Mouse (Mus musculus): Measurements from ENCODE around the gene Rnf135. TPM values are rescaled to one million over a fixed set of nuclear protein-coding genes. Genes with fewer than 3 reads are reported as not detected.
"Not testable (repeated sequence)": the region's sequence is repeated elsewhere in the genome, so short reads cannot be mapped to it uniquely, and the experiment has no call there.

The Rnf135 gene
- total RNA-seq, 2 experiments from 2014 or later, result 5.0 to 7.0 TPM

DNA sequence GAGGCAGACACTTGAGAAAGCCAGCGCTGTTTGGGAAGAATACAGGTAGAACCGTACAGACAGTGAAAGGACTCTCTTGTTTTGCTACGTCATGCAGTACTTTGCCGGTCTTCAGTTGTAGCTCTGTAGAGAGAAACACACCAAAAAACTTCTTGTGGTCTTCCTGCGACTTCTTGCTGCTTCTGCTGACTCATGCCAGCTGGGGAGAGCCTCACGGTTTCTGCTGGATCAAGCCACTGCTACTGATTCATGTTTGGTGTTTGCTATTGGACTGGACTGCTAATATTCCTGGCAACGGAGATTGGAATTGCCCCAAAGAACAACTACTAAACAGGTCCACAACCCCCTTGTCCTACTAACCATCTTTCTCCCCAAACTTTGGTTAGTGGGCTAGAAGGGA is 12.7 kb downstream of the Rnf135 start:
- intact Hi-C loops (cut with DNase I), result no loop called here
- no peak for DNase-seq (ENCODE audit: low spot score in 2 of 2)

DNA sequence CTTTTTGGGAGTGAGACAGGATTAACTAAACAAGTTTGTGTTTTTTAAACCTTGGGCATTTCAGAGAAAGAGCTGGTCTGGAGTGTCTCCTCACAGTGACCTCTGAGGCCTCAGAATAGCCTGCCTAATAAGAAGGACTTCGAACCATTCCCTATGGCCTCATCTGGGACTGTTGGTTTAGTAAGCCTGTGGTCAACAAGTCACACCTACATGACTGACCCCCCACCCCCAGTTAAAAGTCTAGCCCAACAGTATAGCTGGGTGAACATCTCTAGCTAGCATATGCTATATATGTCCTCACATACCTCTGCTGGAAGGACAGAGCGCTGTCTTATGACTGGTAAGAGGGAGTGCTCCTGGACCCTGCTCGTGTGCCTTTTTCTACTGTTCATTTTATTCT is 15.7 kb downstream of the Rnf135 start:
- intact Hi-C loops (cut with DNase I), result no loop called here
- DNase-seq (ENCODE audit: low spot score in 2 of 2), result no peak

DNA sequence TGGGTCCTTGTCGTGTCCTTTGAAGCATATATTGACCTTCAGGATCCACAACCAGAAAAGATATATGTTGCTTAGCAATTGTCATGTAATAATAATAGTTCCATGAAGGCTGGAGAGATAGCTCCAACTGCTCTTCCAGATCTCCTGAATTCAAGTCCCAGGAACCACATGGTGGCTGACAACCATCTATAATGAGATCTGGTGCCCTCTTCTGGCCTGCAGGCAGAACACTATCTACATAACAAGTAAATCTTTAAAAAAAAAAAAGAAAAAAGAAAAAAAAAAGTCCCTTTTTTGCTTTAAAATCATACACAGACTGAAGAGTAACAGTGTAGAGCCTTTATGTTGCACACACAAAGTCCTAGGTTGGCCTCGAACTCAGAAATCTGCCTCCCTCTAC is 16.1 kb downstream of the Rnf135 start:
- DNase-seq (ENCODE audit: low spot score in 2 of 2), result no peak
- intact Hi-C loops (cut with DNase I), result no loop called here

DNA sequence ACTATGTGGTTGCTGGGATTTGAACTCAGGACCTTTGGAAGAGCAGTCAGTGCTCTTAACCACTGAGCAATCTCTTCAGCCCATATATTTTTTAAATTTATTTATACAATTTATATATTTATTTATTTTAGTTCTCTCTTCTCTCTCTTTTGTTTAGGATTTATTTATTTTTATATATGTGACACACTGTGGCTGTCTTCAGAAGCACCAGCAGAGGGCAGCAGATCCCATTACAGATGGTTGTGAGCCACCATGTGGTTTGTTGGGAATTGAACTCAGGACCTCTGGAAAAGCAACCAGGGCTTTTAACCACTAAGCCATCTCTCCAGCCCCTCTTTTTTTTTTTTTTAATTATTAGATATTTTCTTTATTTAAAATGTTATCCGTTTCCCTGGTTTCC is 16.7 kb downstream of the Rnf135 start:
- DNase-seq (ENCODE audit: low spot score in 2 of 2), result no peak
- intact Hi-C loops (cut with DNase I), result no loop called here

DNA sequence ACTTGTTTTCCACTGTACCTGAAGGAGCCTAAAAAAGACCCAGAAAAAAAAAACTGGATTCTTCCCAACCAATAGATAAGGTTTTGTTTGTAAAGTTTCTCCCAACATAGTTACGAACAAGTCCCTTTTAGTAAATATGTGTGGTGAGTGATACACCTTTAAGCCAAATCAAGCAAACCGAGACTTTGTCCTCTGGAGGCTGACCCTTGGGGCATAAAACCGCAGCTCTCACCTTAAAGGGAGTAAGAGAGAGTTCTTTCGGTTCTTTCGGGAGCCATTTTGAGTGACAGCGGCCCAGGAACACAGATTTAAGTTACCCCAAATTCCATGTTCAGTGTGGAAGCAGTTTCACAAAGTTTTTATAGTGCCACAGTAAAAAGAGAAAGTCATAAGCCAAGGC is 18.6 kb downstream of the Rnf135 start:
- intact Hi-C loops (cut with DNase I), result no loop called here
- DNase-seq (ENCODE audit: low spot score in 2 of 2), result no peak

DNA sequence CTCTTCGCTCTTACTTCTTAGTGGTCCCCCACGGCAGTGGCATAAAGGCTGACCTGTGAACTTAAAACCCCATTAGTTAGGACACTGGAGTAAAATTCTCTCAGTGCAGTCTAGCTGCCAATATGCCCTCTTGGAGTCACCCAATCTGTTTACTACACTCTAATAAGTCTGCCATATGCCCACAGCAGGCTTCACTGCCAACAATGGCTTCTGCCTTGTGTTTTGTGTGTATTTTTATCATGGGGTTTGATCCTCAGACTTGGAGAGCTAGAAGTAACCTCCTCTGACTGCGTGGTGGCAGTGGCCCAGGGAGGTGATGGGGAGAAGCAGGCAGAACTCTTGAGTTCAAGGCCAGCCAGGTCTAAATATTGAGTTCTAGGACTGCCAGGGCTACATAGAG is 20.4 kb downstream of the Rnf135 start:
- DNase-seq (ENCODE audit: low spot score in 2 of 2), result no peak
- intact Hi-C loops (cut with DNase I), result no loop called here

DNA sequence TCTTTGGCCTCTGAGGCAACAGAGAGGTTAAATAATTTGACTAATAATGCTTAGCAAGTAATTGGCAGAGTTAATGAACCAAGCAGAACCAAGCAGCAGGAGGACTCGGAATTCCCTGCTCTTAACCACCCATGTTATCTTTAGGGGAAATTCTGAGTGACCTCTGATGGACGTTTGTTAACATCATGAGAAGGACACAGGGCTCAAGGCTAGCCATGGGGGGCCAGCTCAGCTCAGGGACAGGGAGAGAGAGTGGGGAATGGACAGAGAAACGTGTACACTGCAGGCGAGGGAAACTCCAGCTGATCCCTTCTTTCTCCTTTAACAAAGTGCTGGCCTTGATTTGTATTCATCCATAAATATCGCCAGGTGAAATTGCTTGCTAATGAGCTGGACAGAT is 21.3 kb downstream of the Rnf135 start:
- DNase-seq (ENCODE audit: low spot score in 2 of 2), result no peak
- intact Hi-C loops (cut with DNase I), result no loop called here

DNA sequence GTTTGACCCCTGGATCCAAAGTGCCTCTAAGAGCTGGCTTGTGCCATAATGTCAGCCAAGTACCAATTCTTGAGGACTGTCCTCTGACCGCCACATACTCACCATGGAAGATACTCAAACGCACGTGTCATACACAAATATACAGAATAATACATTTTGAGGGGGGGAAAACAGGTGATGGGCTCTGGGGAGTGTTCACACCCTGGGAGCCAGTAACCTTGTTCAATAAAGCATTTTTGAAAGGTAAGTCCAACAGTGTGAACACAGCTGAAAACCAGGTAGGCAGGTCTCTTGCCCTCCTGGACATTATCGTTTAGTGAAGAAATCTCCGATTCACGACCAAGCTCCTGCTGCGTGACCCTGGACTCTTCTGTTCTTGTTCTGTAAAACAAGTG is 24.8 kb downstream of the Rnf135 start:
- no peak for DNase-seq (ENCODE audit: low spot score in 2 of 2)
- intact Hi-C loops (cut with DNase I), result no loop called here

DNA sequence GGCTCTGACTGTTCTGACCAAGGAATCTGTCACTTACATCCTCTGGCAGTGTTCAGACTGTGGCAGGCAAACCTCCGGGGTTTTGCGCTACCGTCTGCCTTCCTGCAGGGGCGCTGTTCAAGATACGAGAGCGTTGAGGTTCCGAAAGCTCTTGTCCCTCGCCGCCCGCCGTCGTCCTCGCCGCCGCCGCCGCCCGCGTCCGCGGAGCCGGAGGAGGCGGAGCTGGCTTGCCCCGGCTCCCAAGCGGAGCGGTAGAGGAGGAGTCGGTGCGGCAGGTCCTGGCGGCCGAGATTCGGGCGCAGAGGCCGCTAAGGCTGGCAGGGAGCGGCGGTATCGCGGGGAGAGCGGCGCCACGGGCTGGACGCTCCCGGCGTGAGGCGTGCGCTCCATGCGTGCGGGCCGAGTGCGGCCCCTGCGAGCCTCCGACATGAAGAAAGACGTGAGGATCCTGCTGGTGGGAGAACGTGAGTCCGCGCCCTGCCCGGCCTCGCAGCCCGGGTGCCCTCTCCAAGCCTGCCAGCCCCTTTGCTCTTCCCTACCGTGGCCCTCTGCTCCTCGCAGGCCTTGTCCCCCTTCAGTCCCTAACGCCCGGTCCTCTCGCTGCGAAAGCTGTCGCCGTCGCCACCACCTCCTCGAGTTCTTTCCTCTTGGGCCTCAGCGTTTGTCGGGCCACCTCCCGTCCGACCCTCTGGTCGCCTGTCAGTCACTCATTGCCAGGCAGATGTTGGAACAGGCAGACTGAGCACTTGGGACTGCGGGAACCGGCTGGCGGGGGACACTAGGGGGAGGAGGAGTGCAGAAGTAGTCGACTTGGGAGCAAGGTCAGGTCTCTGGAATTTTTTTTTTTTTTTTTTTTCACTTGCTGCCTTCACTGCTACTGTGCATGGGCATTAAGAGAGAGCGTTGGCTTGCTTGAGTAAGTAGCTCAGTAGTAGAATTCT is 25.5 kb downstream of the Rnf135 start, which contains the start of gene Rhot1:
Gene Rhot1 (plus strand): TSS at position 160 of the 941 bp plus-strand sequence.
- intact Hi-C loops (cut with DNase I), result no loop called here
- DNase-seq (ENCODE audit: low spot score in 2 of 2), result peak; percentile 98

DNA sequence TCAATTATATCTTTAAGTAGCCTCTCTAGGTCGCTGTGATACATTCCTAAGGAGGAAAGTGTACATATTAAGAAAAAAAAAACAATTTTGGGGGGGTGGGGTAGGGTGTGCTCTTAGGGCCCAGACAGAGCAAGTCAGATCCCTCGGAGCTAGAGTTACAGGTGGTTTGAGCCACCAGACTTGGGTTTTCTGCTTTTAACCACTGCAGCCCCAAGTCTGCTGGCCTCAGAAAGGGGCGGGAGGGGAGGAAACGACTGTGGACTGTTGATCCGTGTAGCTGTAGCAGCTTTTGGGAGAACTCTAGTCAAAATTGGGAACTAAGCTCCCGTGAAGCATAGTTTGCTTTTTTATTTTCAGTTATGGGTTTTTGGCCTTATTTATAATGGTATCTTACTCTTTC is 26.7 kb downstream of the Rnf135 start:
- DNase-seq (ENCODE audit: low spot score in 2 of 2), result no peak
- intact Hi-C loops (cut with DNase I), result no loop called here

DNA sequence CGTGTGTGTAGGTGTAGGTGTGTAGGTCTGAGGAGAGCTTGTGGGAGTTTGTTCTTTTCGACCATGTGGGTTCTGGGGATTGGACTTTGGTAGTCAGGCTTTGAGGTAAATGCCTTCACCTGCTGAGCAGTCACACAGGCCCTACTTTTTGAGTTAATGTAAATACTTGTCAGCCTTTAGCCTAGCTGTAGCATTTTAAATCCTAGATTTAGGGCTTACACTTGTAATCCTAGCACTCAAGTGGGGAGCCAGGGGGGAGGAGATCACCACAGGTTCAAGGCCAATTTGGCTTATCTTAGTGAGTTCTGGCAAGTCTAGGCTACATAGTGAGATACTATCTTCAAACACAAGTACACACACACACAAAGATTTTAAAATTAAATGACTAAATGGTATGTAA is 28.6 kb downstream of the Rnf135 start:
- DNase-seq (ENCODE audit: low spot score in 2 of 2), result no peak
- intact Hi-C loops (cut with DNase I), result no loop called here

DNA sequence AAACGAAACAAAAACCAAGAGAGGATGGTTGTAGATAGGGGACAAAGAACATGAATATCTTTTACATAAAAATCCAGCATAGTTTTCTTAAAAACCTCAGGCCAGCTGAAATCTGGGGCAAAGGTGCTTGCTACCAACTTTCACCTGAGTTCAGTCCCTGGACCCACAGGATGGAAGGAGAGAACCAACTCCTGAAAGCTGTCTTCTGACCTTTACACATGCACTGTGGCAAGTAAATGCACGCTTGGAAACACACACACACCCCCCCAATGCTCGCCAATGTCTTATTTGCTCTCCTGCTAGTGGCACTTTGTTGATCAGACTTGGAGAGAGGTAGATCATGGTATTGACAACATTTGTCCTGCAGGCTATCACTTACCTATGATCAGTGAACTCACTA is 31.6 kb downstream of the Rnf135 start:
- no peak for DNase-seq (ENCODE audit: low spot score in 2 of 2)
- intact Hi-C loops (cut with DNase I), result no loop called here

DNA sequence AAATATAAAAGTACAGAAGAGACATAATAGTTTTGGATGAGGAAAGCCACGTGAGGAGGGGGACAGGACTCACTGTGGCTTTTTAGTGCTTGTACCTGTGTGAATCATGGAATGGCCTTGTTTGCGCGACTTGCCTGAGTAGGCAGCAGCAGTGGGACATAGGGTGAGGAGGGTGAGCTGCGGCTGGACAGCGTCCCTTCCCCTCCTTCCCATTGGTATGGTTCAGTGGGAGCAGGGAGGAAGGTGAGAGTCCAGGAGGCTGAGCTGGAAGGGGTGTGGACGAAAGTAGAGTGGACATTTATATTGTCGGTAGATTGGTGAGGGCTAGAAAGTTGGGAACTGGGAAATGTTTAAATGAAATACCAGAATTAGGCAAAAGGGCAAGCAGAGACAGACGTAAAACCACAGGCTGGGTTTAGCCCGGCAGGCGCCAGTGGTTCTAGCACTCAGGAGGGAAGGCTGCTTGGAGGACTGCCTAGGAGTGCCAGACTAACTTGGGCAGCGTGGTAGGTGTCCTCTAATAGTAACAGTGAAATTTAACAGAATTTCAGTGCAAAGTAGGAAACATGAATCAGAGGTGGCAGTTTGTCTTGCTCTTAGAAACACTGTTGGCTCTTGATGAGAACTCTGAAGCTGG is 35.1 kb downstream of the Rnf135 start:
- DNase-seq (ENCODE audit: low spot score in 2 of 2), result no peak
- intact Hi-C loops (cut with DNase I), result no loop called here

DNA sequence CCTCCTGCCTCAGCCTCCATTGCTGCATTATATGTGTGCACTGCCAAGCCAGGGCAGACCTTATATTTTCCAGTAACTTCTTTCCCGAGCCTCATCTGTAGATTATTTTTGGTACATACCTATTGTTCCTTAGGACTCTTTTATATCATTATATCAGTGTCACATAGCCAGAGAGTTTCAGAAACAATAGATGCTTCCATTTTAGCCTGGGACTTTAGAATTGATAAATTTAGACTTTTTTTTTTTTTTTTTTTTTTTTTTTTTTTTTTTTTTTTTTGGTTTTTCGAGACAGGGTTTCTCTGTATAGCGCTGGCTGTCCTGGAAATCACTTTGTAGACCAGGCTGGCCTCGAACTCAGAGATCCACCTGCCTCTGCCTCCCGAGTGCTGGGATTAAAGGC is 46.4 kb downstream of the Rnf135 start:
- intact Hi-C loops (cut with DNase I); DNase-seq (ENCODE audit: low spot score in 2 of 2): not testable (repeated sequence)

DNA sequence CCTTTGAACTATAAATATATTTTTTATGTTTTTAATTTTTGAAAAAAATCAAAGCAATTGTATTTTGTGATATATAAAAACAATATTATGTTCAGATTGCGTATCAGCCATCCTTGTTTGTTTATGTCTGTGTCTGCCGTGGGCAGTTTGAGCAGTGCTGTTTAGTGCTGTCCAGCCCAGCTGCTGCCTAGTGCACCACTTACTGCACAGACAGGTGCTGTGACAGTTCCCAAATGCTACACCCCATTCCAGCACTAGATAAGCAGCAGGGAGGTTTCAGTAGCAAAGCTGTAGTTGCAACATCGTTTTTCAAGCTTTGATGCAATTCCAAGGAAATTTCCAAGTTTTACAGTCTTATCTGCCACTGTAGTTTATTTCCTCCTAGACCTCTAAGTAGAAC is 53.6 kb downstream of the Rnf135 start:
- intact Hi-C loops (cut with DNase I), result no loop called here
- DNase-seq (ENCODE audit: low spot score in 2 of 2), result no peak

DNA sequence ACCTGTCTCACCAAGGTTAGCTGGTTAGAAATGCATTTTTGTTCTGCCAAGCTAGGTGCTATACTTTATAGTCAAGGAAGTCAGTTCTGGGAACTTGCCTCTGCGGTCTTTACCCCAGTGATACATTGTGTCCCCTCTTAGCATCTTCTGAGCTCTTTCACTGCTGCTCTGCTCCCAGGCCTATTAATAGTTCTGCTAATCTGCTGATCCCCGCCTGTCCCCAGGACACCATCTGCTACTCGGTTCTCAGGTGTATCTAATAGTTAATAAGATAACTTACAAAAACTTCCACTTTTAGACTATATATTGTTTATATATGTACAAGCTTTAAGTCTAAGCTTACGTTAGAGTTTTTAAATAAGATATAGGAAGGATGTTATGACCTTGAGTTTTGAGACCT is 54.7 kb downstream of the Rnf135 start:
- DNase-seq (ENCODE audit: low spot score in 2 of 2), result no peak
- intact Hi-C loops (cut with DNase I), result no loop called here

DNA sequence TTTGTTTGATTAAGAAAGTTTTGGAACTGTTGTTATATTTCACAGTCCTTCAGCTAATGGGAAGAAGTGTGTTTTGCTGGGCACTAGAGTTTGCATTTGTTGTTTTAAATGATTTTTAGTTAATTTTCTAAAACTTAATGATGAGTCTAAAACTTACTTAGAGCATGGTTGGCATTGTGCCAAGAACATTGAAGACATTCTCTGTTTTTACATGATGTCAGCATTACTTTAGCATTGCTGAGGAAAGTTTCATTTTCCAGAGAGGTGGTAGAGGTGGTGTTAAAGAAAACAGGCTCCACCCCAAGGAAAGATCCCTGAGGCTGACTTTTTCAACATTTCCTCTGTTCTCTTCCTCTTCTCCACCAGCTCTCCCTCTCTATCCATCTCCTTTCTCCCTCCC is 63.4 kb downstream of the Rnf135 start:
- intact Hi-C loops (cut with DNase I), result no loop called here

DNA sequence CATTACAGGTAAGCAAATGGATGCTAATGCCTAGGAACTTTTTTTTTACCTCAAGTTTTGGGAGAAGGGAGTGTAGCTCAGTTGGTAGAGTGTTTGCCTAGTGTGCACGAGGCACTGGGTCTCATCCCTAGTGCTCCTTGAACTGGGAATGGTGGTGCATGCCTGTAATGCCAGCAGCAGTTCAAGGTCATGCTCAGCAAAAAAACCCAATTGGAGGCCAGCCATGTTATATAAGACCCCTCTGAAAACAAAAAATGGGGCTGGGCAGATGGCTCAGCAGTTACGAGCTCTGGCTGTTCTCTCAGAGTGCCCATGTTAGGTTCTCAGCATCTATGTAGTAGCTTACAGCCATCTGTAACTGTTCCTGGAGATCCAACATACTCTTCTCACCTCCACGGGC is 64.9 kb downstream of the Rnf135 start:
- no peak for DNase-seq (ENCODE audit: low spot score in 2 of 2)
- intact Hi-C loops (cut with DNase I), result no loop called here

More for the DNA sequence above, 63.4 kb downstream of the Rnf135 start:
- DNase-seq (ENCODE audit: low spot score in 2 of 2), result no peak
